Mouse (Mus musculus) megakaryocyte, embryonic 14.5 days (primary cell): Measurements from ENCODE around the gene Celf6.

Experiments
- FLI1 ChIP-seq: IDR thresholded peaks from 2 replicates; pipeline ENCODE4 v1.6.1; 2012; ENCODE audit warnings: low read length, inconsistent platforms, mixed read lengths
- GATA1 ChIP-seq: IDR thresholded peaks from 3 replicates; pipeline ENCODE4 v1.6.1; 2012; ENCODE audit warnings: mixed read lengths, low read length, inconsistent platforms, borderline replicate concordance

GRCm38 (mm10) chr9:59649911-59650310 lies 72.2 kb downstream of the Celf6 start:
- TF ChIP-seq GATA1 = no peak
- no peak for TF ChIP-seq FLI1
